Mouse (Mus musculus) kidney, adult 2 months (tissue): ENCODE measurements around the gene Tcf20.

Source experiments
- CTCF ChIP-seq: fragments of 200-500 bp; conservative IDR thresholded peaks from 2 replicates; pipeline ENCODE4 v1.5.1; 2011; ENCODE audit warnings: low read depth, mild to moderate bottlenecking, control low read depth, low read length, moderate library complexity, mixed read lengths; ENCODE audit not compliant: insufficient read depth, insufficient read length
- POLR2A ChIP-seq: fragments of 200-500 bp; IDR thresholded peaks from one replicate; pipeline ENCODE4 v1.6.1; 2011; ENCODE audit warnings: low read depth, low read length, control low read depth

- TF ChIP-seq CTCF (no peak), POLR2A (no peak)
Measured at GRCm38 (mm10) chr15:82959151-82959550, 28.5 kb downstream of the Tcf20 start.
